Mouse (Mus musculus) forebrain, embryonic 11.5 days (tissue): ENCODE results near the gene Gm26938. TPM values are rescaled to one million over a fixed set of nuclear protein-coding genes. Genes with fewer than 3 reads are reported as not detected.

Experiments used
- ATAC-seq: fragments of 200-750 bp; cut with Nextera tagmentation; replicated peaks from 2 replicates; pipeline ENCODE4 v1.8.0; 2017; ENCODE audit warnings: moderate TSS enrichment; ENCODE audit not compliant: low FRiP score
- DNase-seq: peaks from one replicate; pipeline ENCODE4 v3.0.0-alpha.2; 2017; ENCODE audit warnings: low spot score
- H3K27ac ChIP-seq: fragments of 300-500 bp; sonication (generic); 2 replicates; pipeline ENCODE4 v1.5.1; 2014; ENCODE audit warnings: low read depth, low read length
- H3K27me3 ChIP-seq: fragments of 300-500 bp; sonication (generic); 2 replicates; pipeline ENCODE4 v1.6.1; 2014; ENCODE audit warnings: mild to moderate bottlenecking, low read length, mixed read lengths; ENCODE audit not compliant: control insufficient read depth, insufficient read depth
- H3K36me3 ChIP-seq: fragments of 300-500 bp; sonication (generic); 2 replicates; pipeline ENCODE4 v1.6.1; 2014; ENCODE audit warnings: mild to moderate bottlenecking, low read length, moderate library complexity, mixed read lengths; ENCODE audit not compliant: control insufficient read depth, insufficient read depth
- H3K4me1 ChIP-seq: fragments of 300-500 bp; sonication (generic); replicated peaks from 2 replicates; pipeline ENCODE4 v1.6.1; 2014; ENCODE audit warnings: low read length, mixed read lengths; ENCODE audit not compliant: control insufficient read depth, insufficient read depth
- H3K4me2 ChIP-seq: fragments of 300-500 bp; sonication (generic); 2 replicates; pipeline ENCODE4 v1.6.1; 2014; ENCODE audit warnings: low read depth, mild to moderate bottlenecking, low read length, moderate library complexity, mixed read lengths; ENCODE audit not compliant: severe bottlenecking
- H3K4me3 ChIP-seq: fragments of 300-500 bp; sonication (generic); 2 replicates; pipeline ENCODE4 v1.5.1; 2014; ENCODE audit warnings: low read depth, low read length
- H3K9ac ChIP-seq: fragments of 300-500 bp; sonication (generic); 2 replicates; pipeline ENCODE4 v1.6.1; 2014; ENCODE audit warnings: low read length
- H3K9me3 ChIP-seq: fragments of 300-500 bp; sonication (generic); 2 replicates; pipeline ENCODE4 v1.6.1; 2016; ENCODE audit warnings: low read length, mixed read lengths; ENCODE audit not compliant: control insufficient read depth
- WGBS: fragments of 180-500 bp; shearing (Covaris S2); extraction: QIAGEN DNeasy Blood & Tissue Kit; methylation state at CpG from one replicate; pipeline ENCODE4 v1.1.7; 2014; 5-methylcytosine and 5-hydroxymethylcytosine counted together
- polyA plus RNA-seq: library from polyadenylated mRNA; unstranded; fragments of >200 nt; fragmentation: Nextera tagmentation; extraction: Ambion mirVana; gene quantifications from 2 replicates; pipeline ENCODE4 v1.2.1, GENCODE M21; 2014

Gm26938 gene
- polyA plus RNA-seq, 1 experiment from 2014 or later, result 0.27 TPM

DNA sequence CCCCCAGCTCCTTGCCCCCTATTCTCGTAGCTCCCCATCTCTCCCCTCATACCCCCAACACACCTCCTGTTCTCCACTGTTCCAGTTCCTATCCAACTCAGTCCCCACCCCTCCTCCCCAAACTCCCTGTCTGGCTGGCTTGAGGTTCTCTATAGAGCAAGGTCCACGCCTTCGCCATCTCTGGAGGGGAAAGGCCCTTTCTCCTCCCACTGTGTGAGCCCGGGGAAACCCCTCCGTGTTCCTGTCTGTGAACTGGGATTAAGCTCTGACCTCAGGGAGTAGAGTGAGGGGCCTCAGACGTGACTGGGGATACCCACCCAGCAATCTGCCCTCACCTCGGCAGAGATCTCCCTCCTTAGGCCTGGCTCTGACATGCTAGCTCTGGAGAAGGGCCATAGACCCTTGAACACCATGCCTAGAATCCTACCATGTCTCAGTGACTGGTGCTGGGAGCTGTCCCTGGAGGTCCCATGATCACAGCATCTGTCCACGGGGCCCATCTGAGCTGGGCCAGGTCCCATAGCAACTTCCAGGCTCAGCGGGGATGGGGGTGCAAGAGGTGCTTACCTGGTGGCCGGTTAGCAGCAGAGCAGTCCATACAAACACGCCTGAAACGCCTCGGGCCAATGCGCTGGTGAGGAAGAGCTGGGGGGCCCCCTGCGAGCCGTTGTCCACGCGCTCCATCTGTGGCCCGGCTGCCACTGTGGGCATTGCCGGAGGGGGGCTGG, 13.6 kb downstream of the Gm26938 start:
- ATAC-seq (no peak), DNase-seq (peak; percentile 49)
- Histone ChIP-seq H3K36me3 (no peaks in the 10 kb centered on the region), H3K27ac (no peak overlapping the region), H3K9ac (no peak overlapping the region), H3K4me3 (no peak overlapping the region), H3K4me2 (no peak overlapping the region), H3K27me3 (no peaks in the 10 kb centered on the region; the same call in 1 of the 2 replicates), H3K9me3 (no peaks in the 10 kb centered on the region), H3K4me1 (no peaks in the 10 kb centered on the region)
- 74% methylated on average over 20 of the region's 20 CpGs for WGBS

DNA sequence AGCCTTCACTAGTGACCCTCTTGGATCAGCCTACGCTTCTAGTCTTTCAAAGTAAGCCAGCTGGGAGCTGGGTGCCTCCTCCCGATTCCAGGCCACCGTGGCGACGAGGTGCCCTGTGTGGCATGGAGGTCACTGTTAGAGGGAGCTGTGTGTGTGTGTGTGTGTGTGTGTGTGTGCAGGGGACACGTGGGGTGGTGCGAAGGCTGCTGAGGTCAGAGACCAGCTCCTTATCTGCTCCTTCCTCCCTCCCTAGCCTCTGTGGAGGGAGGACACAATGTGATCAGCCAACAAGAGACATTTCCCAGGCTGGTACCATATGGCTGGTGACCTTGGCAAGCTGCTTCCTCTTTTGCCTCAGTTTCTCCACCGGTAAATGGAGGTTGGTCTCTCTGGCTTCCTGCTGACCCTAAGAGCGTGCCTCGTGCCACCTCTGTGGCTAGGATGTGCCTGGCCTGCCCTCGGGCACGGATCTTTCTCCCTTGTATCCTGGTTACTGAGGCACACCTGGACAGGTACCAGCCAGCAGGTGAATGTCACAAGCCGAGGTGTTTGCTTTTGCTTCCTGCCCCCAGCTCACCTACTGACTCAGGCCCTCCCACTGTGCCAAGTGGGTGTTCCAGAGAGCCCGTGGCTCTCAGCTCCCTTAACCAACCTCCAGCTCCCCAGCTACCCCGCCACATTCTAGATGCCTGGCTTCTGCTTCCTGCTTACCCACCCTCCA, 14.4 kb downstream of the Gm26938 start:
- ATAC-seq (no peak), DNase-seq (peak; percentile 45)
- H3K4me1 ChIP-seq, result no peaks in the 10 kb centered on the region
- WGBS, result 81% methylated on average over 15 of the region's 15 CpGs
- no peaks in the 10 kb centered on the region for H3K9me3 ChIP-seq
- H3K4me2 ChIP-seq, result no peak overlapping the region
- H3K4me3 ChIP-seq, result no peak overlapping the region
- H3K9ac ChIP-seq, result no peak overlapping the region
- no peak overlapping the region for H3K27ac ChIP-seq
- no peaks in the 10 kb centered on the region for H3K36me3 ChIP-seq
- H3K27me3 ChIP-seq, result no peaks in the 10 kb centered on the region; the same call in 1 of the 2 replicates

DNA sequence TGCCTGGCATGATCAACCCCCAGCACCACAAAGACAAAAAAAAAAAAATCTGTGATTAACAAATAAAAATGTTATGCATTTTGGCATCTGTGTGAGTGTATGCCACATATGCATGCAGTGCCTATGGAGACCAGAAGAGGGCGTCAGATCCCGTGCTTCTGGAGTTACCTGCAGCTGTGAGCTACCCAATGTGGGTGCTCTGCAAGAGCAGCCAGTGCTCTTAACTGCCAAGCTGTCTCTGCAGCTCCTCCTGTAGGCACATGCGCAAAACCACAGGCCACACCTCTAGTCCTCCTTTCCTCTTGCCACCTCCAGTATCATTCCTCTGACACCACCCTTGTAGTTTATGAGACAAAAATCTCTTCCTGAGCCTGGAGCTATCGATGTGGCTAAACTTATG, 16.8 kb downstream of the Gm26938 start:
- 65% methylated on average over 4 of the region's 4 CpGs for WGBS
- no peaks in the 10 kb centered on the region for H3K36me3 ChIP-seq
- H3K4me1 ChIP-seq, result no peaks in the 10 kb centered on the region
- DNase-seq (peak; percentile 48), ATAC-seq (no peak)
- no peak overlapping the region for H3K4me3 ChIP-seq
- H3K27me3 ChIP-seq, result no peaks in the 10 kb centered on the region; the same call in 1 of the 2 replicates
- no peak overlapping the region for H3K9ac ChIP-seq
- H3K27ac ChIP-seq, result no peak overlapping the region
- H3K4me2 ChIP-seq, result no peak overlapping the region
- H3K9me3 ChIP-seq, result no peaks in the 10 kb centered on the region

DNA sequence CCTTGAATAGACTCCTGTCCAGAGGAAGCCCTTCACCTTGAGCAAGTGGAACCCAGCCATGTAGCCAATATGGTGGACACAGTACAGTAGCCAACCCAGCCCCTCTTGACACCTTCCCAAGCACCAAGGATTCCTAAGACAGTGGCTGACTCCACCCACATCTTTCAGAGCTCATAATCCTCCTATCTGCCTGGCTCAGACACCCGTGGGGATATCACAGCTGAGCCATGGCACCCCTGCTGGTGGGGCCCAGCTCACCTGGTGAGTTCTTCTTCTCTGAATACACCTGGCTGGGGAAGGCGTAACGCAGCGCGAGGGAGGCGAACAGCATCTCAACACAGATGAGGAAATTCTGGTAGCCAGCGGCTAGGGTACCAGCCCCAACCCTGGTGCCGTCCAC, 20.3 kb downstream of the Gm26938 start:
- Histone ChIP-seq H3K4me2 (no peak overlapping the region), H3K36me3 (no peaks in the 10 kb centered on the region), H3K27me3 (no peaks in the 10 kb centered on the region), H3K27ac (no peak overlapping the region), H3K9me3 (no peaks in the 10 kb centered on the region), H3K9ac (no peak overlapping the region), H3K4me1 (peaks cover 5% of the 10 kb centered on the region), H3K4me3 (no peak overlapping the region)
- ATAC-seq (no peak), DNase-seq (peak; percentile 49)
- WGBS, result 91% methylated on average over 8 of the region's 8 CpGs

DNA sequence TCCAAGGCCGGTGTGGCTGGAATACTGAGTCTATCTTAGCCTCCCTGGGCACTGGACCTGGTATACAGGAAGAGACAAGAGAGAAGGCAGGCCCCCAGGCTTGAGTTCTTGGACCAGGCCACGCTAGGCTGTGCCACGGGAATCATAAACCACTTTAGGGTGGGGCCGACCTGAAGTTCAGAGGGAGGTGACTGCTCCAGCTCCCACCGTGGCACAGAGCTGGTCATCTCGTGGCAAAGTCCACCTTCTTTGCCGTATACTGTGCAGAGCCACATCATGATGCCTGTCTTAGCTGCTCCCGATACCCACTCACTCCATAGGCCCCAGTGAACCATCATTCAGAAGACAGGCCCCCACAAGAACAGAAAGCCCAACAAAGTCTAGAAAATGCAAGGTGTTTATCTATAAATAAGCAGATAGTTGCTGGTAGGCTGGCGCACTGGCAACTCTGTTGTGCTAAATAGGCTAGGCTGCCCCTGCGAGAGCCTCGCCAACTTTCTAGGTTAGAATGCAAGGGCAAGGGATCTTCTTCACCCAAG, 21.6 kb downstream of the Gm26938 start:
- Histone ChIP-seq H3K9ac (no peak overlapping the region), H3K36me3 (no peaks in the 10 kb centered on the region), H3K9me3 (no peaks in the 10 kb centered on the region), H3K4me1 (peaks cover 5% of the 10 kb centered on the region), H3K27me3 (no peaks in the 10 kb centered on the region), H3K27ac (no peak overlapping the region), H3K4me3 (no peak overlapping the region), H3K4me2 (no peak overlapping the region)
- ATAC-seq, result no peak
- 89% methylated on average over 11 of the region's 11 CpGs for WGBS
- peak; percentile 47 for DNase-seq

DNA sequence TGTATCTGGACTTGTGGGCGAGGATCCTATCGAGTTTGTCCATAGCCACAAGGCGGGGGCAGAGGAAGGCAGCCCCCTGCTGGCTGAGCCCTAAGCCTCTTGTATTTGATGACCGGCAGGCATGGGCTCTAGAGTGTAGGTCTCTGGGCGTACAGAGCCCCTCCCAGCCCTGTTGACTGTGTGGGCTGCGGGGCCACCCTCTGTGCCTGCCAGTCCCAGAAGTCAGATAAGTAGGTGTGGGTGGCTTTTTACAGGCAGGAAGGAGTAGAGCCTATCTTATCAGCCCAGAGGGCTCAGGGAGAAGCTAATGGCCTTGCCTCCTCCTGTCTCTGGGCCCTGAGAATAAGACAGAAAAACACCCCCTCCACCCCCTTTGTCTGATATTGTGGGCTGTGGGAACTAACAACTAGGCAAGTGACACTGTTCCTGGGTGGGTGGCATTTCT, 22.1 kb downstream of the Gm26938 start:
- peaks cover 5% of the 10 kb centered on the region for H3K4me1 ChIP-seq
- H3K9ac ChIP-seq, result peak overlapping the region; percentile 20; the same call in 1 of the 2 replicates
- ATAC-seq, result peak; percentile 55; the same call in 1 of the 2 replicates
- H3K27me3 ChIP-seq, result no peaks in the 10 kb centered on the region
- DNase-seq, result no peak
- H3K36me3 ChIP-seq, result no peaks in the 10 kb centered on the region
- H3K4me3 ChIP-seq, result no peak overlapping the region
- H3K9me3 ChIP-seq, result no peaks in the 10 kb centered on the region
- H3K4me2 ChIP-seq, result peak overlapping the region; percentile 33; the same call in 1 of the 2 replicates
- 13% methylated on average over 6 of the region's 6 CpGs for WGBS
- no peak overlapping the region for H3K27ac ChIP-seq

DNA sequence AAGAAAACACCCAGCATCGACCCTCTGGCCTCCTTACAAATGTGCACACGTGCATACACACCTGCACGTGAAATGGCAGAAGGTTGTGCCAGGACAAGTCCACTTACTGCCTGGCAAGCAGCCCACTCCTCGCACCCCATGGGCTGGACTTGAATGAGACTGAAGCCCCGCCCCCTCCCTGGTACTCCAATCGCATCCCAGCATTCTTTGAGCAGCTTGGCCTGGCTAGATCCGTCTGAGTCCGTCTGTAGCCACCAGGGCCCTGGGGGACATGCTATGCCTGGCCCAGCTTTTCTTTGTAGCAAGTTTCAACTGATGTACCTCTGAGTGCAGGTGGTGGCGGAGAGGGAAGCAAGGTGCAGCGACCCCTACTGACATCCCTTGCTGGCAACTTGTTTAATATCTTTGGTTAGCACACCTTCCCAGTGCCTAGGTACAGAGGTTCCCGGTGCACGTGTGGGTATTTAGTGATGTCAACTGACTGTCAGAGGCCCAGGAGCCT, 22.6 kb downstream of the Gm26938 start:
- Histone ChIP-seq H3K9ac (peak overlapping the region; percentile 20; the same call in 1 of the 2 replicates), H3K4me2 (peak overlapping the region; percentile 33; the same call in 1 of the 2 replicates), H3K27me3 (no peaks in the 10 kb centered on the region), H3K9me3 (no peaks in the 10 kb centered on the region), H3K4me1 (peaks cover 7% of the 10 kb centered on the region), H3K36me3 (no peaks in the 10 kb centered on the region), H3K27ac (no peak overlapping the region), H3K4me3 (0 out of 2 replicates have a peak overlapping the region, but pooled peaks have one; percentile 2)
- DNase-seq, result peak; percentile 88
- 8% methylated on average over 12 of the region's 12 CpGs for WGBS
- ATAC-seq, result peak; percentile 63

DNA sequence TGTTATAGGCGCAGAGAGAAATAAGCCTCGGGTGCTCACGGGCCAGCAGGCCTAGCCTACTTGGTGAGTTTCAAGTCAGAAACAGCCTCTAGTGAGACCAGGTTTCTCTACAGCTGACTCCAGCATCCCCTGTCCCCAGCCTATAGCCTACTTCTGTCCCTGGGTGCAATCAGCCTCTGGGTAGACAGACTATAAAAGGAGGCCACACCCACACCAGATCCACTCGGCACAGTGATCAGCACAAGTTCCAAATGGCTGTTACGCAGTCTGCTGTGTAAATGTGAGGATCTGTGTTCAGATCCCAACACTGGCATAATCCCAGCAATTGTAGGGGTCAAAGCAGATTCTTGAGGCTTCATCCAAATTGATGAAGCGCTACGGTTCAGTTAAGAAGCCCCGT, 23.0 kb downstream of the Gm26938 start:
- Histone ChIP-seq H3K4me1 (peaks cover 12% of the 10 kb centered on the region), H3K9ac (no peak overlapping the region), H3K9me3 (no peaks in the 10 kb centered on the region), H3K27me3 (no peaks in the 10 kb centered on the region), H3K27ac (no peak overlapping the region), H3K4me3 (no peak overlapping the region), H3K36me3 (no peaks in the 10 kb centered on the region), H3K4me2 (no peak overlapping the region)
- DNase-seq (no peak), ATAC-seq (no peak)
- 85% methylated on average over 8 of the region's 8 CpGs for WGBS
